Mouse (Mus musculus): ENCODE data around the gene Rgs6. TPM values are rescaled to one million over a fixed set of nuclear protein-coding genes. Genes with fewer than 3 reads are reported as not detected.

The Rgs6 gene
- polyA plus RNA-seq, 1 experiment from 2014 or later: 0.49 TPM

DNA sequence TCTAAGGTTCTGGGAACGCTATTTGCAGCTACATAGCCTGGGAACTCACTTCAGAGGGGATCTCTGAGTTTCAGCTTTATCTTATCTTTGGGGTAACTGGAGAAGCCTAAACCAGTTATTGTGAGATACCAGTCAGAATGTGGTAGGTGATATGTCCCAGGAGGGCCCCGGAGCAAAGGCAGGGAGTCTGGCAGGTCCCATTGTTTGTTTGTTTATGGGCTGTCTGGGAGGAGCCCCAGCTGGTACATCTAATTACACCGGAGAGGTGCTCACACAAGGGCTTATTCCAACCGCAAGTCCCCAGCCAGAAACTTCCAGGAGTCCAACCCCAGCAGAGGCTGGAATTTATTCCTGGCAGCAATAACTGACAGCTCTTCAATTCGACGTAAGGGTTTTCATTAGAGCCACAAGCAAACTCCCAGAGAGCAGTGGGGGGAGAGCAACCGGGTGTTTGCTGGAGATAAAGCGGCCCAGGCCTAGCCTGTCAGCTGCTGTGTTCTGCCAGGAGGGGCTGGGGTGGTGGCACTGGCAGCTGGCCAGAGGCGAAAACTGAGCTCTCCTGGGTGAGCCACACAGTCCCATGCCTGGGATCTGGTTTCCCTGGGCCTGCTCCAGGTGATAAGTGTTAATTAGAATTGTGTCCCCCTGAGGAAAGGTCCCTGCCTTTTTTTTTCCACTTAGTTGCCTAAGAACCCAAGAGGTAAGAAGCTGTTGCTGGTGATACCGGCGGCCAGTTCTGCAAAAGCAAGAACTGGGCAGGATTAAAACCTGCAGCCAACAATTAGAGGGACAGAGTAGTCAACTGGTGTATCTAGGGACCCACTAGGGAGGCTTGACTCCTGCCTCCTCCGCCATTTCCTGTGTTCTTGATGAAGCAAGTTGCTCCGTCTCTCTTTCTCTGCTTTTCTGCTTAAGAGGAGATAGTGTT lies 485.1 kb downstream of the Rgs6 start:
- no peak overlapping the region for H3K4me3 ChIP-seq
- peak; percentile 52 for DNase-seq (ENCODE audit: low spot score)
- no peaks in the 10 kb centered on the region for H3K27me3 ChIP-seq (replicated peaks; ENCODE audit: low read depth, poor library complexity, severe bottlenecking)
- WGBS: 35% methylated on average over 13 of the region's 13 CpGs
- peak overlapping the region; percentile 51 for H3K27ac ChIP-seq (replicated peaks)
- no peaks in the 10 kb centered on the region for H3K36me3 ChIP-seq (replicated peaks)
- H3K4me1 ChIP-seq: peaks cover 22% of the 10 kb centered on the region
- no peaks in the 10 kb centered on the region for H3K9me3 ChIP-seq

DNA sequence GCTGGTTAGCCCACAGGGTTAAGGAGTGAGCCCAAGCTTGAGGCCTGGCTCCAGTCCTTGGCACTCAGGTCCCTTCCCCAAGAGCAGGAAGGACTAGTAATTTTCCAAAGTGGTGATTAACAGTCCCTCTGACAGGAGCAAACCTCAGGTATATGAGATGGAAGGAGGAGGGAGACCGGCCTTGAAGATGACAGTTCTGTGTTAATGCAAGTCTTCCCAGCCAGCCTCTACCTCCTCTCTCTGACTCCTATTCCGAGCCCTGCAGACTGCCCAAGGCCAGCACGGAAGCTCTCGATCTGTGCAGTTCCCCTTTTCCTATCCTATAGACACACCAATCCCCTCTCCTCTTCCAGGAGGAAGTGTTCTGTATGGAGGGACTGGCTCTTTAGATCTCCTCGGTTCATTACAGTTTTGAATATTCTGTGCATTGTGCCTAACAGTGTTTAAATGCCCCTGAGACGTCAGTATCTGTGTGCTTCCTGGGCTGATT lies 485.8 kb downstream of the Rgs6 start:
- H3K4me3 ChIP-seq: no peak overlapping the region
- H3K27me3 ChIP-seq (replicated peaks; ENCODE audit: low read depth, poor library complexity, severe bottlenecking): no peaks in the 10 kb centered on the region
- DNase-seq (ENCODE audit: low spot score): no peak
- H3K36me3 ChIP-seq (replicated peaks): no peaks in the 10 kb centered on the region
- H3K27ac ChIP-seq (replicated peaks): peak overlapping the region; percentile 51; the same call in 1 of the 2 replicates
- 70% methylated on average over 6 of the region's 6 CpGs for WGBS
- H3K4me1 ChIP-seq: peaks cover 22% of the 10 kb centered on the region
- no peaks in the 10 kb centered on the region for H3K9me3 ChIP-seq

DNA sequence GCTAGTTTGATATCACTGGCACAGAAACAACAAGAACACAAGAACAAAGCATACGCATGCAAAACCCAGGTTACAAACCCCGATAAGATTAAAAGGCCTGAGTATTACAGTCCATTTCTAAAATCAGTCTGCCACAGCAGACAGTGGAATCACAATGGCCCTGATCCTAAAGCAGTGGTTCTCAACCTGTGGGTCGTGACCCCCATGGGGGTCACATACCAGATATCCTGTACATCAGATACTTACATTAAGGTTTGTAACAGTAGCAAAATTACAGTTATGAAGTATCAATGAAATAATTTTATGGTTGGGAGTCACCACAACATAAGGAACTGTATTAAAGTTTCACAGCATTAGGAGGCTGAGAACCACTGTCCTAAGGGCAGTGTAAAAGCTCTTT lies 488.1 kb downstream of the Rgs6 start:
- H3K27me3 ChIP-seq (replicated peaks; ENCODE audit: low read depth, poor library complexity, severe bottlenecking): no peaks in the 10 kb centered on the region
- no peaks in the 10 kb centered on the region for H3K9me3 ChIP-seq
- H3K36me3 ChIP-seq (replicated peaks): no peaks in the 10 kb centered on the region
- no peak overlapping the region for H3K4me3 ChIP-seq
- no peak overlapping the region for H3K27ac ChIP-seq (replicated peaks)
- WGBS: 93% methylated on average over 3 of the region's 3 CpGs
- DNase-seq (ENCODE audit: low spot score): no peak
- peaks cover 22% of the 10 kb centered on the region for H3K4me1 ChIP-seq

DNA sequence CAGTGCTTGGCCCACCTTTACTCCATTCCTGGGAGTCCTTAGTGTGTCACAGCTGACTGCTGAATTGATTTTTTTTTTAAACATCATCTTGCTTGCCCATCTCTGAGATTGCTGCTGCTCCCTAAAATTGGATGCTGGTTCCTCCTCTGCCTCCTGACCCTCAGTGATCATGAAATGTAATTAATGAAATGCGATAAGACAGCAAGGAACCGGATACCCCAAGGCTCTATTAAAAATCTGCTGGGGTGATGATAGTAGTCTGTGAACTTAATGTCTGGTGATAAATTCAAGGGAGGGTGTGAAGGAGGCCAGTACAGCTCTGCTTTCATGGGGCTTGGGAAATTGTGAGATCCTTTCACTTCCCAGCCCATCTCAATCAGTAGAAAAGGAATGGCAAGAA lies 489.4 kb downstream of the Rgs6 start:
- Histone ChIP-seq H3K4me1 (peaks cover 19% of the 10 kb centered on the region), H3K9me3 (no peaks in the 10 kb centered on the region), H3K27me3 (replicated peaks; ENCODE audit: low read depth, poor library complexity, severe bottlenecking) (no peaks in the 10 kb centered on the region), H3K36me3 (replicated peaks) (no peaks in the 10 kb centered on the region), H3K27ac (replicated peaks) (no peak overlapping the region), H3K4me3 (no peak overlapping the region)
- DNase-seq (ENCODE audit: low spot score): no peak
- 92% methylated on average over 2 of the region's 2 CpGs for WGBS

DNA sequence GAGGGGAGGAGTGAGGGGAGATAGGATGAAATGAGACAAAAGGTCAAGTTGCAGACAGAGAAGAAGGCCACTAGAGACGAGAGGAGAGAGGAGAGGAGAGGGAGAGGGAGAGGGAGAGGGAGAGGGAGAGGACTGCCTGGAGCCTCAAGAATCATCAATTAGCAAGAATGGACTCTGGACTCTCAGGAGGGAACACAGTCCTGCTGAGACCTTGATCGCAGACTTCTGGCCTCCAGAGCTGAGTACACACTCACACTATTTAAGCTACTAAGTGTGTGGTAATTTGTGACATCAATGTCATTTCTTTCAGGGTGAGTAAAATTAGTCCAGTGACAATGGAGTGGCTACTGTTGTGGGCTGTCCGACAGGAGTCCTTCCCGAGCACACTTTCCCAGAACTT lies 495.3 kb downstream of the Rgs6 start:
- no peaks in the 10 kb centered on the region for H3K27me3 ChIP-seq (replicated peaks; ENCODE audit: low read depth, poor library complexity, severe bottlenecking)
- H3K4me1 ChIP-seq: peaks cover 6% of the 10 kb centered on the region; the same call in 1 of the 2 replicates
- WGBS: 86% methylated on average over 3 of the region's 4 CpGs
- H3K27ac ChIP-seq (replicated peaks): no peak overlapping the region
- no peak overlapping the region for H3K4me3 ChIP-seq
- H3K9me3 ChIP-seq: 0 out of 2 replicates have a peak, but pooled peaks cover 2% of the 10 kb centered on the region
- DNase-seq (ENCODE audit: low spot score): no peak
- H3K36me3 ChIP-seq (replicated peaks): no peaks in the 10 kb centered on the region

DNA sequence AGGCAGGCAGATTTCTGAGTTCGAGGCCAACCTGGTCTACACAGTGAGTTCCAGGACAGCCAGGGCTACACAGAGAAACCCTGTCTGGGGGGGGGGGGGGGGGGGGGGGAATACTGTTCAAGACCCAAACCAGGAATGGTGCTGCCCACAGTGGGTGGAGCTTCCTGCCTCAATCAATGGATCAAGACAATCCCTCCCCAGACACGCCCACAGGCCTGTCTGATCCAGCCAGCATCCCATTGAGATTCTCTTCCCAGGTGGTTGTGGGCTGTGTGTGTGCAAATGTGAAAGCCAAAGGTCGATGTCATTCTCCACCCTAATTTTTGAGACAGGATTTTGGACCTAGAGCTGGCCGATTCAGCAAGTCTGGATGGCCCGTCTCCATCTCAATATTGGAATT lies 496.5 kb downstream of the Rgs6 start:
- 0 out of 2 replicates have a peak, but pooled peaks cover 2% of the 10 kb centered on the region for H3K9me3 ChIP-seq
- WGBS: 88% methylated on average over 5 of the region's 5 CpGs
- no peaks in the 10 kb centered on the region for H3K36me3 ChIP-seq (replicated peaks)
- H3K4me1 ChIP-seq: peaks cover 6% of the 10 kb centered on the region; the same call in 1 of the 2 replicates
- DNase-seq (ENCODE audit: low spot score): no peak
- no peak overlapping the region for H3K27ac ChIP-seq (replicated peaks)
- no peaks in the 10 kb centered on the region for H3K27me3 ChIP-seq (replicated peaks; ENCODE audit: low read depth, poor library complexity, severe bottlenecking)
- H3K4me3 ChIP-seq: no peak overlapping the region

DNA sequence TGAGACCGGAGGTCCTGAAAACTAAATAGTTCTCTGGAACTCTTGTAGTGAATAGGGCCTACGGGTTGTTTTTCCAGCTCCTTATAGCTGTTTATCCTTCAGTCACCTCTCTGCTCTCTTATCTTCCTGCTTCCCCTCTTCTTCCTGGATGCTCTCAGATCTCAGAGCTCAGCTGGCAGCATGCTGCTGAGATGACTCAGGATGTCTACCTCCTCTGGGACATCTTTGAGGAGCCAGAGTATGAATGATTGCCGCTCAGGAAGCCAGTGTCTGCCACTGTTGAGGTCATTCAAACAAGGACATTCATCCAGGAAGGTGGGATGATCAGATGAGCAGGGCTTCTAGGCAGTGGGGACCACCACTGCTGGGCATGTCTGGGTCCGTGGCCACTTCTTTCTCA lies 498.9 kb downstream of the Rgs6 start:
- Histone ChIP-seq H3K36me3 (replicated peaks) (no peaks in the 10 kb centered on the region), H3K27me3 (replicated peaks; ENCODE audit: low read depth, poor library complexity, severe bottlenecking) (no peaks in the 10 kb centered on the region), H3K27ac (replicated peaks) (no peak overlapping the region), H3K4me3 (no peak overlapping the region), H3K9me3 (0 out of 2 replicates have a peak, but pooled peaks cover 2% of the 10 kb centered on the region), H3K4me1 (peaks cover 6% of the 10 kb centered on the region; the same call in 1 of the 2 replicates)
- no peak for DNase-seq (ENCODE audit: low spot score)
- WGBS: 87% methylated on average over 4 of the region's 4 CpGs

DNA sequence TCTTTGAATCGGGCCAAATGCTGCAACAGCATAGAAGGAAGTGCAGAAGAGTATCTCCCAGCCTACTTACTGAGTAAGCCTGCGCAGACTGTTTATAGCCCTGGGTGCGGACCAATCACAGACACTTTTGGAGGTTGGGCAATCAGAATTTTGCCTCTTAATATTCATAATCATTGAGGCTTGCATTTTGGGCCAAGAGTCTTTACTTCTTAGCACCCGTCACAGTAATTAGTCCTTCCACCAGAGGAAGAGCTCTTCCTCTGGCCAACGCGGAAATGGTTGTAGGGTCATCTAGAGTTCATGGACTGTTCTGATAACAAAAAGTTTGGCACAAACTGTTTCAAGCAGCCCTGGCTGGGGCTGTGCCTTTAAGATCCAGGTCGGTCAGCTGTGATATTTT lies 499.5 kb downstream of the Rgs6 start:
- DNase-seq (ENCODE audit: low spot score): no peak
- no peak overlapping the region for H3K4me3 ChIP-seq
- peaks cover 6% of the 10 kb centered on the region; the same call in 1 of the 2 replicates for H3K4me1 ChIP-seq
- H3K9me3 ChIP-seq: 0 out of 2 replicates have a peak, but pooled peaks cover 2% of the 10 kb centered on the region
- H3K36me3 ChIP-seq (replicated peaks): no peaks in the 10 kb centered on the region
- H3K27ac ChIP-seq (replicated peaks): no peak overlapping the region
- no peaks in the 10 kb centered on the region for H3K27me3 ChIP-seq (replicated peaks; ENCODE audit: low read depth, poor library complexity, severe bottlenecking)
- 73% methylated on average over 7 of the region's 7 CpGs for WGBS

DNA sequence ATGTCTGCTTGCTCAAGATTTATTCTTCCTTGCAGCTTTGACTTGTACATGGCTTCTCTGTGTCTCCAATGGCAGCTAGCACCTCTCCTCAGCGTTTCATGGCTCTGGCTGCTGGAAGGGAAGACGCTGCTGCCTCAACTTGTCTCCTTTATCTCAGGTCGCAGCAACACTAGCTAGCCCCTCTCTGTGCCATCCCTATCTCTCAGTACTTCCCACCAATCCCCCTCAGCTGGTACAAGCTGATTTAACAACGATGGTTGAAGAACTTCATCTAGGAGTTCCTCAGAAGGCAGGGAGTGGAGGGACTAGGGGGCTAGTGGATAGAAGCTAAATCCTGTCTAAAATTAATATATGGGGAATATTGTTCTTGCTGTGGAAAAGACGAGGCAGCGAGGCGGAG lies 503.9 kb downstream of the Rgs6 start:
- Histone ChIP-seq H3K4me1 (peaks cover 6% of the 10 kb centered on the region; the same call in 1 of the 2 replicates), H3K4me3 (no peak overlapping the region), H3K27me3 (replicated peaks; ENCODE audit: low read depth, poor library complexity, severe bottlenecking) (no peaks in the 10 kb centered on the region), H3K27ac (replicated peaks) (no peak overlapping the region), H3K9me3 (no peaks in the 10 kb centered on the region), H3K36me3 (replicated peaks) (no peaks in the 10 kb centered on the region)
- no peak for DNase-seq (ENCODE audit: low spot score)
- WGBS: 86% methylated on average over 7 of the region's 7 CpGs

DNA sequence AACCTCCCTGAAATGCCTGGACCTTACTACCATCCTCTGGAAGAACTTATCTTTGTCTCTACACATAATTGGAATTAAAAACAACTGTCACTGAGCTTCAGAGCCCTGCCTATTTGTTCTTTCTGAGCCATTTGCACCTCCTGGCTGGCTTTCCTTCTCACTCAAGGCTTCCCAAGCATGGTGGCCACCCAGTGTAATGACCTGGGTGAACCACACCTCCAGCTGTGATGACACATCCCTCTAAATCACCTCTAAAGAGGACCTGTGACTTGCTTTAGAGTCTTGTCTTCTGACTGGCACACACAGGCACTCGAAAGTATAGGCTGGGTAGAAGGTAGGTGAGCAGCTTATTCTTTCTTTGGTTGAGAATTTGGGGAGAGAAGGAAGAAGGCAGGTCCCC lies 509.7 kb downstream of the Rgs6 start:
- WGBS: 79% methylated on average over 1 of the region's 1 CpGs
- Histone ChIP-seq H3K36me3 (replicated peaks) (no peaks in the 10 kb centered on the region), H3K4me3 (no peak overlapping the region), H3K27ac (replicated peaks) (no peak overlapping the region), H3K9me3 (no peaks in the 10 kb centered on the region), H3K4me1 (0 out of 2 replicates have a peak, but pooled peaks cover 4% of the 10 kb centered on the region), H3K27me3 (replicated peaks; ENCODE audit: low read depth, poor library complexity, severe bottlenecking) (no peaks in the 10 kb centered on the region)
- DNase-seq (ENCODE audit: low spot score): no peak

DNA sequence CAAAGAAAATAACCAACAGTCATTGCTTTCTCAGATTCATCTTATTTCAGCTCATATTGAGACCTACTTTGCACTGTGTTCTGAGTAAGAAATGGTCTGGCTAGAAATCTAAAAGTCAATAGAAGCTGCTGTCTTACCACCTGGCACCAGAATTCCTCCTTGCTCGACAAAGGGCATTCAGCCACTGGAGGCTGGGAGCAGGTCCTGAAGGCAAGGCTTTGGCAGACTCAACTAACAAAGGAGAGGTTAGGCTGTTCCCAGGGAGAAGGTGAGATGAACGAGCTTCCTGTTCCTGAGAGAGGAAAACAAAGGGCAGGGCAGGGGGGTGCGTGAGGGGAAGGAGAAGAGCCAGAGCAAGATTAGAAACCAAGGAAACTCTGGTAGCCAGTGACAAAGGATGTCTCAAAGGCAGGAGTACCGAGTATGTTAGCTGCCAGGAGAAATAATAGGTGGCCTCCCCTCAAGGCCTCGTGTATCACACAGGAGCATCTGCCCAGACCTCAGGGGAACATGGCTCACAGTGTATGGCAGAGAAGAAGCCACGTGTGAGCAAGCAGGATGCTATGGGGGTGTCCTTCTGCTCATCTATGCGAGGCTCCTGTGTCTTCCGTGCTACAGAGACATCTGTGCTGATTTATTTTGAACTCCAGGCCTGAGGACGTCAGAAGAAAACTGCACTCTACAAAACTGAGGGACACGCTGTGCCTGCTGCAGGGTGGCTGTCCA lies 510.7 kb downstream of the Rgs6 start:
- no peak overlapping the region; the same call in 1 of the 2 replicates for H3K27ac ChIP-seq (replicated peaks)

DNA sequence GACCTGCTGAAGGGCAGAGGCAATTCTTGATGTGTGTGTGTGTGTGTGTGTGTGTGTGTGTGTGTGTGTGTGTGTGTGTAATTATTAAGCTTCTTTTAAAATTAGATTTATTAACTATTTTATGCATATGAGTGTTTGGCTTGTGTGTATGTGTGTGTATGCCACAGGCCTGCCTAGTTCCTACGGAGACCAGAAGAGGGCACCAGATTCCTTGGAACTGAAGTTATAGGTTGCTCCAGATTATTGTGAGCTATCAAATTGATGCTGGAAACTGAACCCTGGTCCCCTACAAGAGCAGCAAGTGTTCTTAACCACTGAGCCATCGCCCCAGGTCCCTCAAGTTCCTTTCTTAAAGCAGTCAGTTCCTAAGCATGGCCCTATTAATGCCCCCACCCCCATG lies 511.8 kb downstream of the Rgs6 start:
- Histone ChIP-seq H3K27me3 (replicated peaks; ENCODE audit: low read depth, poor library complexity, severe bottlenecking) (no peaks in the 10 kb centered on the region), H3K4me3 (no peak overlapping the region), H3K4me1 (0 out of 2 replicates have a peak, but pooled peaks cover 4% of the 10 kb centered on the region), H3K36me3 (replicated peaks) (no peaks in the 10 kb centered on the region), H3K9me3 (no peaks in the 10 kb centered on the region), H3K27ac (replicated peaks) (no peak overlapping the region)
- DNase-seq (ENCODE audit: low spot score): no peak
- WGBS: 88% methylated on average over 2 of the region's 2 CpGs

More for the DNA sequence above, 510.7 kb downstream of the Rgs6 start:
- Histone ChIP-seq H3K27me3 (replicated peaks; ENCODE audit: low read depth, poor library complexity, severe bottlenecking) (no peaks in the 10 kb centered on the region), H3K9me3 (no peaks in the 10 kb centered on the region), H3K4me1 (0 out of 2 replicates have a peak, but pooled peaks cover 4% of the 10 kb centered on the region), H3K4me3 (no peak overlapping the region), H3K36me3 (replicated peaks) (no peaks in the 10 kb centered on the region)
- WGBS: 54% methylated on average over 10 of the region's 10 CpGs
- no peak for DNase-seq (ENCODE audit: low spot score)
